Mouse (Mus musculus) spleen, postnatal 14 days (tissue): ENCODE measurements around the gene Traip.
A peak's percentile ranks its signal among the peaks of the same experiment; 100 is the strongest.

Experiments used
- DNase-seq, 2 experiments: peaks; one replicate each; pipeline ENCODE4 v3.0.0; 2021 to 2022; ENCODE audit warnings: low spot score in 2 of 2

Traip gene

GRCm38 (mm10) chr9:107949922-107950235 is at the start of gene Traip:
Gene Traip (plus strand): TSS chr9:107950136.
- DNase-seq: no peak

DNA sequence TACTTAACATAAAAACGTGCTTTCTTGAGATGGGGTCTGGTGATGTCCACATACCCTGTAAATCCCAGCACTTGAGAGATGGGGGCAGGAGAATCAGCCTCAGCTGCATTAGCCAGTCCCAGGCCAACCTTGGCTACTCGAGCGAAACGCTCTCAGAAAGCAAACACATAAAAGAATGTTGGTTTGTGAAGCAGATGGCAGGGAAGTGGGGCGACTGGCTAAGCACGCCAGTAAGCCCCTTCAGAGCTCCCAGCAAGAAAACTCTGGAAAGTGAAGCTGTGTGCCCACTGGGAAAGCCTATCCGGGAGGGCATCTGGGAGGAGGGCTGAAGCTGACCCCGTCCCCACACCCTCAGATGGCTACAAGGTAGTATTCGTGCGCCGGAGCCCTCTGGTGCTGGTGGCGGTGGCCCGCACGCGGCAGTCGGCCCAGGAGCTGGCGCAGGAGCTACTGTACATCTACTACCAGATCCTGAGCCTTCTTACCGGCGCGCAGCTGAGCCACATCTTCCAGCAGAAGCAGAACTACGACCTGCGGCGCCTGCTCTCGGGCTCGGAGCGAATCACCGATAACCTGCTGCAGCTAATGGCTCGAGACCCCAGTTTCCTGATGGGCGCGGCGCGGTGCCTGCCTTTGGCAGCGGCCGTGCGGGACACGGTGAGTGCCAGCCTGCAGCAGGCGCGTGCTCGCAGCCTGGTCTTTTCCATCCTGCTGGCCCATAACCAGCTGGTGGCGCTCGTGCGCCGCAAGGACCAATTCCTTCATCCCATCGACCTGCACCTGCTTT is 48.9 kb upstream of the Traip start:
- DNase-seq: peak; percentile 40 to 46

DNA sequence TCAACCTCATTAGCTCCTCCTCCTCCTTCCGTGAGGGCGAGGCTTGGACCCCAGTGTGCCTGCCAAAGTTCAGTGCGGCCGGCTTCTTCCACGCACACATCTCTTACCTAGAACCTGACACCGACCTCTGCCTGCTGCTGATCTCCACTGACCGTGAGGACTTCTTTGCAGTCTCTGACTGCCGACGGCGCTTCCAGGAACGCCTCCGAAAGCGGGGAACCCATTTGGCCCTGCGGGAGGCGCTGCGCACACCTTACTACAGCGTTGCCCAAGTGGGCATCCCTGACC is 48.4 kb upstream of the Traip start:
- DNase-seq: no peak

DNA sequence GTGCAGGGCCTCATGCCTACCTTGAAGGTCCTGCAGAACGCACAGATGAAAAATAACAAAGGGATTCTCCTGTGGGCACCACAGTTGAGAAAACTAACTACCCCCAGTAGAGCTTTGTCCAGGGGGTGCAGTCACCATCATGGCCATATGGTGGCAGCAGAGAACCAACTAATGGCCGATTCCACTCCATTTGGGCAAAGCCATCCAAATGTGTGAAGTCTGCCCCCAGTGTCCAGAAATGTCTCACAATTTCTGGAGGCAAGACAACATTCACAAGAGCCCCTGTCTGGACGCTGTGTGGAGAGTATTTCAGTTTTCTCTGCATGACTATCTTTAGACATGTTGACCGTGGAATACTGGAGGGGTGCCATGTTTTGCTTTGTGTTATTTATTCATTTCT is 45.2 kb upstream of the Traip start:
- DNase-seq: peak; percentile 73 to 83

DNA sequence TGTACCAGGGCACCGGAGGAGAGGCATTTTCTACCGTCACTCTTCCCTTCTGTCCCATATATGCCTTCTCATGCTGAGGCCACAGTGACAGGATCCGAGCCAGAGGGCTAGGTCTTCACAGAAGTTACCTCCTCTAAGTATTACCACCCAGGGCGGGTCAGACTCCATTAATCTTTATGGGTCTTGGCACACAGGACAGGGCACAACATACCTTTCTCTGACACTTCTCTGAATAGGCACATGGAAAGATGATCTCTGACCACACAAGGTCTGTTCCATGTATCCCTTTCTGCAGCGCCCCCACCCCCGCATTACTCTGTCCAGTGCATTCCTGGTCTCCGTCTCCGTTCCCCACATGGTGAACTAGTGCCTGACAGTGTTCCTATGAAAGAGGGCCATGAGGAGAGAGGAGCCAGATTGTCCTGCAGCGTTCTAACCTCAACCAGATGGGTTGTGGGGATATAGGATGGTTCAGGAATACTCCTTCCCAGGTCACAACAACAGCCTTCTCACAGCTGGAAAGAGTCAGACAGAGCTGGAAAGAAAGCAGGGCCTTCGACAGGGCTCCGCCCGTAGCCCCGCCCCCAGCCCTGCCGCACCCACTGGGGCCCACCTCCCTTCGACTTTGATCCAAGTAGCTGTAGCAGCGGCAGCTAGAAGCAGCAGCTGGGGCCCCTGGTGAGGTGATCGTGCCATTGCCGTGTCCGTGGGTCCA is 43.5 kb upstream of the Traip start, which contains the start of gene Mst1r:
TSS of gene Mst1r (plus strand) at position 622 of the 715 bp plus-strand sequence.
- DNase-seq: peak in 1 of 2 experiments; percentile 31

GRCm38 (mm10) chr9:107906967-107907800 is 42.8 kb upstream of the Traip start:
- no peak for DNase-seq

DNA sequence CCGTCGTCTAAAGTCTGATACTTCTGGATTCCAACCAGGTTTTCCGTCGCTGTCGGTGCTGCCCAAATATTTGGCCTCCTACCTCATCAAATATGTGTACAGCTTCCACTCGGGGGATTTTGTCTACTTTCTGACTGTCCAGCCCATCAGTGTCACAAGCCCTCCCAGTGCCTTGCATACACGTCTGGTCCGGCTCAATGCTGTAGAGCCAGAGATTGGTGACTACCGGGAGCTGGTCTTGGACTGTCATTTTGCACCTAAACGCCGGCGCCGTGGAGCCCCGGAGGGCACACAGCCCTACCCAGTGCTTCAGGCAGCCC is 42.2 kb upstream of the Traip start:
- no peak for DNase-seq

GRCm38 (mm10) chr9:107908410-107909158 is 41.4 kb upstream of the Traip start:
- no peak for DNase-seq

- DNase-seq: no peak
These were observed 39.7 kb upstream of the Traip start for GRCm38 (mm10) chr9:107910025-107910769.

- DNase-seq: no peak
These were observed 35.0 kb upstream of the Traip start for GRCm38 (mm10) chr9:107914764-107915420.

DNA sequence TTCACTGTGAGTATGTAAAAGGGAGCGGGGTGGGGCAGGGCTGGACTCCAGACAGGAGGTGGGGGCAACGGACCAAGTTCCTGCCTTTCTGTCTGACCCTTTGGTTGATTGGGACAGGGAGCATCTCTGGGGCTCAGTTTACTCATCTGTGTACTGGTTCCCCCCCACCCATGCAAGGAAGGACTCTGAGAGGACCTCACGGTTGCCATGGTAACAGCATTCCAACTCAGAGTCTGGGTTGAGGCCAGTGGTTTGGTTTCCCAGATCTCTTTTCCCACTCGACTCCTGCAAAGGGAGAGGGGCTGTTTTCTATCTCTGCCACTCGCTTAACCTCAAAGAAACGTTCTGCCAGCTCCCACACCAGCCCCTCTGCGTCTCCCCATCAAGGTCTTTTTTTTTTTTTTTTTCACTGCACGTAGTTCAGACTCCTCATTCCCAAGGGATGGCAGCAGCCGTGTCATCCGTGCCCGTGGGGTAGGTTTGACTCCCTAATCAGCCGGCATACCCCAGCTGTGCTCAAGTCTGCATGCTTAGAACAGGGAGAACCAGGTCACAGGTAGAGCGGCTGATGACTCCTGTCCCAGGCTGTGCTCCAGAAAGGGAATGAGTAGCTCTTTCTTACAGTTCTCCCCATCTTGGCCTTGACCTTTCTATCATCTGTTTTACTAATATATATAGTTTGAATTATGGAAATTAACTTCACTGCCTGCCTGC is 31.9 kb upstream of the Traip start:
- no peak for DNase-seq

- DNase-seq: no peak
These were observed 31.1 kb upstream of the Traip start for GRCm38 (mm10) chr9:107918884-107919283.

DNA sequence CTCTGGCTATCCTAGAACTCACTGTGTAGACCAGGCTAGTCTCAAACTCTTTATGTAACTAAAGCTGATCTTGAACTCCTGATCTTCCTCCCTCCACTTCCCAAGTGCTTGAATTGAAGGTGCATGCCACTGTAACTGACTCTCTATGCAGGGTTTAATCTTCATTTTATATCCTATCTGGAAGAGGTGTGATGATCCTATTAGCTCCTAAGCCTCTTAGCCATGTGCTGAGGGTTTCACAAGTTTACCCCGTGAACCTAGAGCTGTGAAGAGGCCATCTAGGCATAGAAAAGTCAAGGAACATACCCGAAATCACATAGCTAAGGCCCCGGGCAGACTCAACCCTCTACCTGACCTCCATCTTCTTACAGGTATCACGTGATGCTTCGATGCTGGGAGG is 30.5 kb upstream of the Traip start:
- no peak for DNase-seq

DNA sequence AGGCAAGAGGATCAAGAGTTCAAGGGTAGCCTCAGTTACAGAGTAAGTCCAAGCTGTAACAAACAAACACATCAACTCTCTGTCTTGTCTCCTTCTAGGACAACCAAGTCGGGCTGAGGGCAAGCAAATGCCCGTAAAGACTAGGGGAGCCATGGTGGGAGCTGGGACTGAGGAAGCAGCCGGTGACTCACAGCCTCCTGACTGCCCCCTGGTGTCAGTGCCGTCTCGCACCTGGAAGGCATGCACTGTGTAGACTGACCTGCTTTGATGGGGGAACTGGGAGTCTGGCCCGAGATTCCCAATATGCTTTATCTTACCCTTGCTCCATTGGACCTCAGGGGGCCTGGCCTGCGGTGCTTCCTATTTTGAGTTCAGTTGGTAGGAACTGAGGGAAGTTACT is 26.9 kb upstream of the Traip start:
- DNase-seq: peak in 1 of 2 experiments; percentile 24

GRCm38 (mm10) chr9:107923956-107924355 is 26.0 kb upstream of the Traip start:
- DNase-seq: no peak

GRCm38 (mm10) chr9:107925251-107925650 is 24.7 kb upstream of the Traip start:
- no peak for DNase-seq

DNA sequence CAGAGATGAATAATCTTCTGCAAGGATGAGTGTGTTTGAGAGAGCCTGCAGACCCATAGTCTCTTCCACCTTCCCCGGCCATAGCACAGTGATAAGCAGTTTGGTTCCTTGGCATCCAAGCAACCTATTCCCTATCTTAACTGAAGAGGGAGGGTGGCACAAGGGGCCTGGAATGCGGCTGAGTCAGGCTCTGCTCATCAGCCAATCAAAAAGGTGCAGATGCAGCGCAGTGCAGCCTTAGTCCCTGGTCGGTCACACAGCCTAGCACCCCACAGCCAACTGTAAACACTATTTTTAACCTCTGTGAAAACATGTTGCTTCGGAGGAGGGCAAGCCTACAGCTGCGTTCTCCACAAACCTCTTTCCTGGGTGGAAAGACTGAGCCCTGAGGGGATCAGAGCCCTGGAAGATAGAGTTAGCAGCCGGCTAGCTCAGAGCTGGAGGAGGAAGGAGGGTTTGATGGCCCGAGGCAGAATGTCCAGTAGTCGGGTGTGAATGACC is 23.0 kb upstream of the Traip start:
- no peak for DNase-seq

- DNase-seq: no peak
These were observed 22.2 kb upstream of the Traip start for GRCm38 (mm10) chr9:107927749-107928148.

DNA sequence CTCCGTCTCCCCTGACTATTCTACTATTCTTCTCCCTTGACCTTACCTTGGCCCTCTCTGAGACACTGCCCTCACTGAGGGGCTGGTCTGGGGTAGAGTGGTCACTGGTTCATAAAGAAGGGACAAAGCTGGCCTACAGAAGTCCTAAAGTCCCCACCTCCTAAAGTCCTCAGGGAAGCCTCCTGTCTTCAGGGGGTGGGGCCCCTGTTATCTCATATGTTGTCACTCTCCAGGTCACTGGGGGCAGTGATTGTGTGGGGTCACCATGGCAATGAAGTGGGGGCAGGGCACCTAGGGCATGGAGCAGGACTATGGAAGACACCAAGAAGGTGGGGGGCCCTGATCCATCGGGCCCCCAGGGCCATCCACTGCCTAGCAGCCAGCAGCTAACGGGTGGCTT is 21.8 kb upstream of the Traip start, which contains the start of gene Actl11:
TSS of gene Actl11 (plus strand) at position 301 of the 400 bp plus-strand sequence.
- no peak for DNase-seq

- DNase-seq: no peak
These were observed 17.7 kb upstream of the Traip start for GRCm38 (mm10) chr9:107932221-107932620.
